Mouse (Mus musculus) CD4-positive helper T cell, adult 2 months (primary cell): Measurements from ENCODE around the gene B230217C12Rik.
A peak's percentile ranks its signal among the peaks of the same experiment; 100 is the strongest.

Experiments used
- DNase-seq: peaks from one replicate; pipeline ENCODE4 v3.0.0-alpha.2; 2012; ENCODE audit warnings: low read depth, missing footprints, low spot score

The B230217C12Rik gene

GRCm38 (mm10) chr11:97809235-97810121 is 31.1 kb upstream of the B230217C12Rik start:
- peak; percentile 31 for DNase-seq

- DNase-seq = peak; percentile 80
Measured at GRCm38 (mm10) chr11:97810356-97810755, 30.2 kb upstream of the B230217C12Rik start.

- no peak for DNase-seq
Measured at GRCm38 (mm10) chr11:97810970-97811369, 29.6 kb upstream of the B230217C12Rik start.

- no peak for DNase-seq
Measured at GRCm38 (mm10) chr11:97811569-97812362, 28.8 kb upstream of the B230217C12Rik start.

GRCm38 (mm10) chr11:97812491-97812921 is 28.1 kb upstream of the B230217C12Rik start:
- no peak for DNase-seq

- DNase-seq = no peak
Measured at GRCm38 (mm10) chr11:97813085-97813484, 27.5 kb upstream of the B230217C12Rik start.

GRCm38 (mm10) chr11:97813746-97814515 is 26.6 kb upstream of the B230217C12Rik start:
- no peak for DNase-seq

GRCm38 (mm10) chr11:97815736-97816135 is 24.8 kb upstream of the B230217C12Rik start:
- no peak for DNase-seq

- DNase-seq = no peak
Measured at GRCm38 (mm10) chr11:97816176-97816575, 24.4 kb upstream of the B230217C12Rik start.

- DNase-seq = no peak
Measured at GRCm38 (mm10) chr11:97816916-97817315, 23.7 kb upstream of the B230217C12Rik start.

GRCm38 (mm10) chr11:97817379-97817778 is 23.2 kb upstream of the B230217C12Rik start:
- no peak for DNase-seq

- no peak for DNase-seq
Measured at GRCm38 (mm10) chr11:97818003-97818402, 22.6 kb upstream of the B230217C12Rik start.

GRCm38 (mm10) chr11:97818571-97818970 is 22.0 kb upstream of the B230217C12Rik start:
- no peak for DNase-seq

GRCm38 (mm10) chr11:97819102-97819501 is 21.5 kb upstream of the B230217C12Rik start:
- no peak for DNase-seq

- no peak for DNase-seq
Measured at GRCm38 (mm10) chr11:97819923-97820322, 20.7 kb upstream of the B230217C12Rik start.

- peak; percentile 32 for DNase-seq
Measured at GRCm38 (mm10) chr11:97820840-97821239, 19.7 kb upstream of the B230217C12Rik start.

GRCm38 (mm10) chr11:97821401-97822064 is 19.0 kb upstream of the B230217C12Rik start:
- peak; percentile 76 for DNase-seq

- no peak for DNase-seq
Measured at GRCm38 (mm10) chr11:97822840-97823603, 17.6 kb upstream of the B230217C12Rik start.

GRCm38 (mm10) chr11:97824168-97824567 is 16.4 kb upstream of the B230217C12Rik start:
- DNase-seq = no peak

GRCm38 (mm10) chr11:97824895-97825294 is 15.7 kb upstream of the B230217C12Rik start:
- no peak for DNase-seq
